Mouse (Mus musculus) midbrain, embryonic 11.5 days (tissue): ENCODE data around the gene E2f3. TPM values are rescaled to one million over a fixed set of nuclear protein-coding genes. Genes with fewer than 3 reads are reported as not detected.

ENCODE experiments used
- ATAC-seq: fragments of 200-750 bp; cut with Nextera tagmentation; 2 replicates; pipeline ENCODE4 v1.8.0; 2017; ENCODE audit warnings: moderate TSS enrichment, moderate library complexity; ENCODE audit not compliant: low FRiP score
- DNase-seq: peaks from one replicate; pipeline ENCODE4 v3.0.0; 2015; ENCODE audit warnings: low spot score; ENCODE audit errors: missing footprints
- H3K27ac ChIP-seq: fragments of 300-500 bp; sonication (generic); 2 replicates; pipeline ENCODE4 v1.5.1; 2014; ENCODE audit warnings: low read depth, low read length
- H3K27me3 ChIP-seq: fragments of 300-500 bp; sonication (generic); 2 replicates; pipeline ENCODE4 v1.6.1; 2014; ENCODE audit warnings: mild to moderate bottlenecking, low read length, moderate library complexity, mixed read lengths; ENCODE audit not compliant: control insufficient read depth, insufficient read depth
- H3K36me3 ChIP-seq: fragments of 300-500 bp; sonication (generic); 2 replicates; pipeline ENCODE4 v1.6.1; 2014; ENCODE audit warnings: mild to moderate bottlenecking, low read length, moderate library complexity, mixed read lengths; ENCODE audit not compliant: control insufficient read depth, insufficient read depth
- H3K4me1 ChIP-seq: fragments of 300-500 bp; sonication (generic); 2 replicates; pipeline ENCODE4 v1.6.1; 2014; ENCODE audit warnings: low read length; ENCODE audit not compliant: control insufficient read depth, insufficient read depth
- H3K4me2 ChIP-seq: fragments of 300-500 bp; sonication (generic); 2 replicates; pipeline ENCODE4 v1.6.1; 2014; ENCODE audit warnings: mild to moderate bottlenecking, moderate library complexity
- H3K4me3 ChIP-seq: fragments of 300-500 bp; sonication (generic); 2 replicates; pipeline ENCODE4 v1.5.1; 2014; ENCODE audit warnings: low read depth, low read length
- H3K9ac ChIP-seq: fragments of 300-500 bp; sonication (generic); 2 replicates; pipeline ENCODE4 v1.6.1; 2014; ENCODE audit warnings: low read length
- H3K9me3 ChIP-seq: fragments of 300-500 bp; sonication (generic); 2 replicates; pipeline ENCODE4 v1.6.1; 2016; ENCODE audit warnings: low read length; ENCODE audit not compliant: control insufficient read depth
- WGBS: fragments of 180-500 bp; shearing (Covaris S2); extraction: QIAGEN DNeasy Blood & Tissue Kit; methylation state at CpG from one replicate; pipeline ENCODE4 v1.1.7; 2014; 5-methylcytosine and 5-hydroxymethylcytosine counted together
- polyA plus RNA-seq: library from polyadenylated mRNA; unstranded; fragments of >200 nt; fragmentation: Nextera tagmentation; extraction: Ambion mirVana; gene quantifications from 2 replicates; pipeline ENCODE4 v1.2.1, GENCODE M21; 2014

The E2f3 gene
- polyA plus RNA-seq, 1 experiment from 2014 or later: 17.7 TPM

DNA sequence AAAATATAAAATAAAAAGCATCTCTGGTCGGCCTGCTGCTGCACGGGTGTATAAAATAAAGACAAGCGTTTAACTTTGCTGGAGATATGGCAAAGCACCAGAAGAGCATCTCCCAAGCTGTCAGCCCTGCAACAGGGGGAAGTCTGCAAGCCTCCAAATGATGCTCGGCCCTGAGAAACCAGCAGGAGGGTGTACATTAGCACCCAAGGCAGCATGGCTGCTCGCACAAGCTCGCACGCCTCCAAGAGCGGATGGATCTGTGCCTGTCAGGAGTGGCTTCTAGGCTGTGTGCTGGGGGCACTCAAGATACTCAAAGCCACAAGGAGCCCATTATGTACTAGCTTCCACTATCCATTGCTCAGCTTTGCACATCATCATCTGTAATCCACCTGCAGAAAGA lies 39.8 kb downstream of the E2f3 start:
- Histone ChIP-seq H3K9me3 (no peaks in the 10 kb centered on the region), H3K4me1 (no peaks in the 10 kb centered on the region), H3K9ac (no peak overlapping the region), H3K27me3 (no peaks in the 10 kb centered on the region), H3K36me3 (no peaks in the 10 kb centered on the region; the same call in 1 of the 2 replicates), H3K27ac (no peak overlapping the region), H3K4me3 (no peak overlapping the region), H3K4me2 (no peak overlapping the region)
- DNase-seq (no peak), ATAC-seq (no peak)
- 92% methylated on average over 8 of the region's 8 CpGs for WGBS

- 78% methylated on average over 9 of the region's 9 CpGs for WGBS
- DNase-seq (no peak), ATAC-seq (no peak)
- Histone ChIP-seq H3K27ac (no peak overlapping the region), H3K36me3 (no peaks in the 10 kb centered on the region; the same call in 1 of the 2 replicates), H3K27me3 (no peaks in the 10 kb centered on the region), H3K9me3 (no peaks in the 10 kb centered on the region), H3K4me2 (no peak overlapping the region), H3K4me3 (no peak overlapping the region), H3K9ac (no peak overlapping the region), H3K4me1 (no peaks in the 10 kb centered on the region)
These were observed 40.8 kb downstream of the E2f3 start for GRCm38 (mm10) chr13:29944915-29945570.

GRCm38 (mm10) chr13:29944493-29944892 lies 41.4 kb downstream of the E2f3 start:
- DNase-seq: no peak
- H3K9me3 ChIP-seq: no peaks in the 10 kb centered on the region

GRCm38 (mm10) chr13:29943541-29944039 lies 42.3 kb downstream of the E2f3 start:
- H3K27ac ChIP-seq: no peak overlapping the region
- DNase-seq (no peak), ATAC-seq (no peak)
- no peak overlapping the region for H3K4me3 ChIP-seq
- no peaks in the 10 kb centered on the region; the same call in 1 of the 2 replicates for H3K36me3 ChIP-seq
- 88% methylated on average over 3 of the region's 3 CpGs for WGBS
- no peaks in the 10 kb centered on the region for H3K4me1 ChIP-seq
- H3K9ac ChIP-seq: no peak overlapping the region
- no peaks in the 10 kb centered on the region for H3K9me3 ChIP-seq
- no peaks in the 10 kb centered on the region for H3K27me3 ChIP-seq
- H3K4me2 ChIP-seq: no peak overlapping the region

More at GRCm38 (mm10) chr13:29944493-29944892, 41.4 kb downstream of the E2f3 start:
- Histone ChIP-seq H3K27ac (no peak overlapping the region), H3K4me2 (no peak overlapping the region), H3K27me3 (no peaks in the 10 kb centered on the region), H3K36me3 (no peaks in the 10 kb centered on the region; the same call in 1 of the 2 replicates), H3K4me3 (no peak overlapping the region), H3K9ac (no peak overlapping the region), H3K4me1 (no peaks in the 10 kb centered on the region)
- no peak for ATAC-seq
- 93% methylated on average over 8 of the region's 8 CpGs for WGBS

- Histone ChIP-seq H3K27ac (no peak overlapping the region), H3K36me3 (no peaks in the 10 kb centered on the region; the same call in none of the 2 replicates), H3K9ac (no peak overlapping the region), H3K4me1 (no peaks in the 10 kb centered on the region), H3K4me2 (no peak overlapping the region), H3K27me3 (no peaks in the 10 kb centered on the region), H3K9me3 (no peaks in the 10 kb centered on the region; the same call in 1 of the 2 replicates), H3K4me3 (no peak overlapping the region)
- no peak for DNase-seq
- whole genome bisulfite sequencing: 88% methylated on average over 7 of the region's 7 CpGs
- ATAC-seq: no peak
These were observed 45.8 kb downstream of the E2f3 start for GRCm38 (mm10) chr13:29940071-29940470.

DNA sequence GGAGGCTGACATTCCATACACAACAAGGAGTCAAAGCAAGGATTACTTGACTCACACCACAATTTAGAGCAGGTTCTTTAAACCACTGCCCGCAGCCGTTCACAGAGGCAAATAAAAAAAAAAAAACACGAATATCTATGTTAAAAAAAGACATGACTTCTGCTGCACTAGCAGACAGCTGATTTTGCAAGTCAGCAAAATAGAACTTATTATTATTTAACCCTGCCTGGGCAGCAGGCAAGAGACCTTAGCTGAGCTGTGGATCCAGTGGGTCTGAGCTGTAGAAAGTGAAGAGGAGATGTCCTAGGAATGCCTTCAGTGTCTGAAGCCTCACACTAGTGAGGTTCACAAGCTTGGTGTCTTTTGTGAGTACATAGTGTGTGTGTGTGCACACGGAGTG lies 46.5 kb downstream of the E2f3 start:
- Histone ChIP-seq H3K27me3 (no peaks in the 10 kb centered on the region), H3K4me2 (no peak overlapping the region), H3K9me3 (no peaks in the 10 kb centered on the region; the same call in 1 of the 2 replicates), H3K9ac (no peak overlapping the region), H3K27ac (no peak overlapping the region), H3K4me3 (no peak overlapping the region), H3K36me3 (no peaks in the 10 kb centered on the region; the same call in none of the 2 replicates), H3K4me1 (no peaks in the 10 kb centered on the region)
- DNase-seq (no peak), ATAC-seq (no peak)
- 88% methylated on average over 4 of the region's 4 CpGs for WGBS

DNA sequence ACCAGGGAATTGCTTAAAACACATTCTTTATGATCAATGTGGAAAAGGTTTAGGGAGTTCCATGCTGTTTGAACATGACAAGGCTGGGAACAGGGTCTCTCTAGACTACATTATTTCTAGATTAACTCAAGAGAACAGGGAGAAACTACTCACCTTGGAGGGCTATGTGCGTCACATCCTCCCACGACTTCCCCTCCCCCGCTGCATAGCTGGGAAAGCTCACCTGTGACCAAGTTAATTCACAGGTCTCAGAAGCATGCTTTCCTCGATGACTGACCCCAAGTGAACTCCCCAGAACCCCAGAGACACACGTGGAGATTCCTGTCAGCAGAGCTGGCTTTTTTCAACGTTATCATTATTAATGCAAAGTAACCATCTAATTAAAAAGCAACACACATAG lies 47.1 kb downstream of the E2f3 start:
- Histone ChIP-seq H3K4me1 (no peaks in the 10 kb centered on the region), H3K36me3 (no peaks in the 10 kb centered on the region; the same call in none of the 2 replicates), H3K4me3 (no peak overlapping the region), H3K27ac (no peak overlapping the region), H3K9ac (no peak overlapping the region), H3K27me3 (no peaks in the 10 kb centered on the region), H3K4me2 (no peak overlapping the region), H3K9me3 (no peaks in the 10 kb centered on the region; the same call in 1 of the 2 replicates)
- DNase-seq (no peak), ATAC-seq (no peak)
- 91% methylated on average over 6 of the region's 6 CpGs for WGBS

DNA sequence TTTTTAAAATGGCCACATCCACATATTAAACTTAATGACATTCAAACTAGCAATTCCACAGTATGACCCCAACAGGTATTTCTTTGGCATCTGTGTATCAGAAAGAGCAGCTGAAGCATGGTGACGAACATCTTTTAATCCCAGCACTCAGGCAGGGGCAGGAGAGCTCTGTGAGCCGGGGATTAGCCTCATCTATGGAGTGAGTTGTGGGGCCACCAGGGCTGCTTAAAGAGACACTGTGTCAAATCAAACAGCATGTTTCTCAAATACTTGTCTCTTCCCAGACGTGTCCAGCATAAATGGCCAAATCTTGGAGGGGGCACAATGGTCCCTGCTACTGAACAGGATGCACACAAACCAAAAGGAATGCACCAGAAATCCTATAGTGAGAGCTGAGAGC lies 59.7 kb downstream of the E2f3 start:
- ATAC-seq: peak; percentile 50; the same call in 1 of the 2 replicates
- no peaks in the 10 kb centered on the region for H3K27me3 ChIP-seq
- no peaks in the 10 kb centered on the region for H3K36me3 ChIP-seq
- H3K4me3 ChIP-seq: no peak overlapping the region
- H3K4me1 ChIP-seq: 0 out of 2 replicates have a peak, but pooled peaks cover 3% of the 10 kb centered on the region
- 37% methylated on average over 3 of the region's 3 CpGs for WGBS
- no peaks in the 10 kb centered on the region for H3K9me3 ChIP-seq
- DNase-seq: no peak
- H3K27ac ChIP-seq: no peak overlapping the region
- no peak overlapping the region for H3K9ac ChIP-seq
- H3K4me2 ChIP-seq: no peak overlapping the region

DNA sequence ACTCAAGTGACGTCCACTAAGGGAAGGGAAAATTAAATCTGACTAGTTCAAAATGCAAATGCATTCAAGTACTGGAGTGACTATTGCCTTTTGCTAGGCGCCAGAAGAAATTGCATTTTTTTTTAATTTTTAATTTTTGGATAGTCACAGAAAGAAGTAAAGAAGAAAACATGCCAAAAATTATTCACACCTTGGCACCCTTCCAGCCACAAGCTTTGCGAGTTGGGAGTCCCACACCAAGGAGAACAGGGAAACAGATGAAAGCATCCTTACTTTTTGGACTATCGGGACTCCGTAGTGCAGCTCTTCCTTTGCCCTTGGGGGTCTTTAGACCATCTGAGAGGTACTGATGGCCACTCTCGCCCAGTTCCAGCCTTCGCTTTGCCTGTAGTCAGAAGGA lies 66.0 kb downstream of the E2f3 start:
- Histone ChIP-seq H3K27me3 (no peaks in the 10 kb centered on the region), H3K4me2 (no peak overlapping the region), H3K4me3 (no peak overlapping the region), H3K9me3 (no peaks in the 10 kb centered on the region), H3K9ac (no peak overlapping the region), H3K36me3 (peaks cover 17% of the 10 kb centered on the region), H3K4me1 (no peaks in the 10 kb centered on the region), H3K27ac (no peak overlapping the region)
- ATAC-seq (no peak), DNase-seq (no peak)
- WGBS: 95% methylated on average over 7 of the region's 7 CpGs
